Mouse (Mus musculus) embryonic facial prominence, embryonic 12.5 days (tissue): ENCODE results near the gene B230217C12Rik. TPM values are rescaled to one million over a fixed set of nuclear protein-coding genes. Genes with fewer than 3 reads are reported as not detected.

Experiments
- ATAC-seq: fragments of 200-750 bp; cut with Nextera tagmentation; 2 replicates; pipeline ENCODE4 v1.8.0; 2017; ENCODE audit not compliant: insufficient number of reproducible peaks, insufficient read depth, low FRiP score, low TSS enrichment
- H3K27ac ChIP-seq: fragments of 300-500 bp; sonication (generic); 2 replicates; pipeline ENCODE4 v1.5.1; 2016; ENCODE audit warnings: mild to moderate bottlenecking
- H3K27me3 ChIP-seq: fragments of 300-500 bp; sonication (generic); 2 replicates; pipeline ENCODE4 v1.6.1; 2016; ENCODE audit warnings: mild to moderate bottlenecking, moderate library complexity
- H3K36me3 ChIP-seq: fragments of 300-500 bp; sonication (generic); 2 replicates; pipeline ENCODE4 v1.6.1; 2016; ENCODE audit warnings: mild to moderate bottlenecking
- H3K4me1 ChIP-seq: fragments of 300-500 bp; sonication (generic); 2 replicates; pipeline ENCODE4 v1.6.1; 2016
- H3K4me2 ChIP-seq: fragments of 300-500 bp; sonication (generic); replicated peaks from 2 replicates; pipeline ENCODE4 v1.6.1; 2016; ENCODE audit warnings: mild to moderate bottlenecking, moderate library complexity
- H3K4me3 ChIP-seq: fragments of 300-500 bp; sonication (generic); 2 replicates; pipeline ENCODE4 v1.5.1; 2016; ENCODE audit warnings: mild to moderate bottlenecking
- H3K9ac ChIP-seq: fragments of 300-500 bp; sonication (generic); 2 replicates; pipeline ENCODE4 v1.6.1; 2016; ENCODE audit warnings: mild to moderate bottlenecking, moderate library complexity
- H3K9me3 ChIP-seq: fragments of 300-500 bp; sonication (generic); 2 replicates; pipeline ENCODE4 v1.6.1; 2016; ENCODE audit warnings: mild to moderate bottlenecking, moderate library complexity
- WGBS: fragments of 180-500 bp; shearing (Covaris S2); methylation state at CpG from one replicate; pipeline ENCODE4 v1.1.7; 2016; 5-methylcytosine and 5-hydroxymethylcytosine counted together
- polyA plus RNA-seq: library from polyadenylated mRNA; unstranded; fragments of >200 nt; fragmentation: Nextera tagmentation; extraction: Ambion mirVana; gene quantifications from 2 replicates; pipeline ENCODE4 v1.2.1, GENCODE M21; 2016

B230217C12Rik gene
- polyA plus RNA-seq, 1 experiment from 2014 or later = 11.3 TPM

- no peak overlapping the region for H3K27ac ChIP-seq
- H3K4me3 ChIP-seq = no peak overlapping the region
- no peaks in the 10 kb centered on the region for H3K9me3 ChIP-seq
- H3K4me2 ChIP-seq = peak overlapping the region; percentile 72
- no peaks in the 10 kb centered on the region for H3K27me3 ChIP-seq
- no peak overlapping the region for H3K9ac ChIP-seq
- H3K36me3 ChIP-seq = peaks cover 5% of the 10 kb centered on the region; the same call in 1 of the 2 replicates
- WGBS = 36% methylated on average over 1 of the region's 1 CpGs
- no peak for ATAC-seq
- H3K4me1 ChIP-seq = peaks cover 62% of the 10 kb centered on the region
Measured at GRCm38 (mm10) chr11:97802194-97802470, 38.4 kb upstream of the B230217C12Rik start.

GRCm38 (mm10) chr11:97802495-97802894 is 38.1 kb upstream of the B230217C12Rik start:
- WGBS = 46% methylated on average over 6 of the region's 6 CpGs
- Histone ChIP-seq H3K27ac (no peak overlapping the region), H3K9ac (no peak overlapping the region), H3K4me1 (peaks cover 65% of the 10 kb centered on the region), H3K4me3 (no peak overlapping the region), H3K36me3 (peaks cover 7% of the 10 kb centered on the region), H3K4me2 (0 out of 2 replicates have a peak overlapping the region, but pooled peaks have one; percentile 72), H3K27me3 (no peaks in the 10 kb centered on the region), H3K9me3 (no peaks in the 10 kb centered on the region)
- no peak for ATAC-seq

- no peak overlapping the region for H3K4me3 ChIP-seq
- ATAC-seq = no peak
- no peaks in the 10 kb centered on the region for H3K9me3 ChIP-seq
- peak overlapping the region; percentile 89; the same call in 1 of the 2 replicates for H3K27ac ChIP-seq
- H3K4me2 ChIP-seq = peak overlapping the region; percentile 48; the same call in 1 of the 2 replicates
- H3K9ac ChIP-seq = no peak overlapping the region
- H3K27me3 ChIP-seq = no peaks in the 10 kb centered on the region
- H3K36me3 ChIP-seq = peaks cover 12% of the 10 kb centered on the region
- WGBS = 73% methylated on average over 5 of the region's 5 CpGs
- H3K4me1 ChIP-seq = peaks cover 70% of the 10 kb centered on the region
Measured at GRCm38 (mm10) chr11:97803847-97804246, 36.7 kb upstream of the B230217C12Rik start.

GRCm38 (mm10) chr11:97804841-97805661 is 35.5 kb upstream of the B230217C12Rik start:
- Histone ChIP-seq H3K9ac (peak overlapping the region; percentile 32; the same call in 1 of the 2 replicates), H3K4me3 (peak overlapping the region; percentile 17; the same call in 1 of the 2 replicates), H3K4me1 (peaks cover 81% of the 10 kb centered on the region), H3K4me2 (peak overlapping the region; percentile 48), H3K36me3 (peaks cover 22% of the 10 kb centered on the region), H3K27ac (peak overlapping the region; percentile 89), H3K27me3 (no peaks in the 10 kb centered on the region), H3K9me3 (no peaks in the 10 kb centered on the region)
- no peak for ATAC-seq
- WGBS = 7% methylated on average over 9 of the region's 9 CpGs

- ATAC-seq = no peak
- 44% methylated on average over 15 of the region's 15 CpGs for WGBS
- Histone ChIP-seq H3K9me3 (no peaks in the 10 kb centered on the region), H3K4me1 (peaks cover 89% of the 10 kb centered on the region), H3K4me3 (no peak overlapping the region), H3K27ac (peak overlapping the region; percentile 89), H3K27me3 (no peaks in the 10 kb centered on the region), H3K4me2 (peak overlapping the region; percentile 48), H3K9ac (no peak overlapping the region), H3K36me3 (peaks cover 22% of the 10 kb centered on the region)
Measured at GRCm38 (mm10) chr11:97805662-97806612, 34.6 kb upstream of the B230217C12Rik start.

GRCm38 (mm10) chr11:97806613-97806964 is 34.0 kb upstream of the B230217C12Rik start:
- H3K27ac ChIP-seq = peak overlapping the region; percentile 7; the same call in 1 of the 2 replicates
- H3K4me2 ChIP-seq = no peak overlapping the region
- peaks cover 22% of the 10 kb centered on the region for H3K36me3 ChIP-seq
- WGBS = 66% methylated on average over 7 of the region's 7 CpGs
- no peak overlapping the region for H3K9ac ChIP-seq
- H3K27me3 ChIP-seq = no peaks in the 10 kb centered on the region
- no peaks in the 10 kb centered on the region for H3K9me3 ChIP-seq
- H3K4me3 ChIP-seq = no peak overlapping the region
- no peak for ATAC-seq
- H3K4me1 ChIP-seq = peaks cover 88% of the 10 kb centered on the region

GRCm38 (mm10) chr11:97807626-97808025 is 33.0 kb upstream of the B230217C12Rik start:
- Histone ChIP-seq H3K27me3 (no peaks in the 10 kb centered on the region), H3K9ac (no peak overlapping the region), H3K4me2 (peak overlapping the region; percentile 14; the same call in 1 of the 2 replicates), H3K4me1 (peaks cover 88% of the 10 kb centered on the region), H3K27ac (peak overlapping the region; percentile 65), H3K9me3 (no peaks in the 10 kb centered on the region), H3K4me3 (no peak overlapping the region), H3K36me3 (peaks cover 22% of the 10 kb centered on the region)
- no peak for ATAC-seq
- 21% methylated on average over 6 of the region's 6 CpGs for WGBS

- H3K4me2 ChIP-seq = peak overlapping the region; percentile 14; the same call in 1 of the 2 replicates
- peaks cover 92% of the 10 kb centered on the region for H3K4me1 ChIP-seq
- ATAC-seq = no peak
- peak overlapping the region; percentile 65 for H3K27ac ChIP-seq
- peaks cover 23% of the 10 kb centered on the region for H3K36me3 ChIP-seq
- H3K27me3 ChIP-seq = no peaks in the 10 kb centered on the region
- H3K4me3 ChIP-seq = no peak overlapping the region
- no peaks in the 10 kb centered on the region for H3K9me3 ChIP-seq
- WGBS = 37% methylated on average over 2 of the region's 2 CpGs
- no peak overlapping the region for H3K9ac ChIP-seq
Measured at GRCm38 (mm10) chr11:97808093-97808492, 32.5 kb upstream of the B230217C12Rik start.

GRCm38 (mm10) chr11:97808621-97809234 is 31.9 kb upstream of the B230217C12Rik start:
- H3K9ac ChIP-seq = no peak overlapping the region
- peak overlapping the region; percentile 65 for H3K27ac ChIP-seq
- peaks cover 26% of the 10 kb centered on the region for H3K36me3 ChIP-seq
- no peak for ATAC-seq
- H3K27me3 ChIP-seq = no peaks in the 10 kb centered on the region
- H3K4me2 ChIP-seq = 0 out of 2 replicates have a peak overlapping the region, but pooled peaks have one; percentile 14
- WGBS = 26% methylated on average over 5 of the region's 5 CpGs
- no peak overlapping the region for H3K4me3 ChIP-seq
- H3K9me3 ChIP-seq = no peaks in the 10 kb centered on the region
- peaks cover 97% of the 10 kb centered on the region for H3K4me1 ChIP-seq

GRCm38 (mm10) chr11:97809235-97810121 is 31.1 kb upstream of the B230217C12Rik start:
- WGBS = 53% methylated on average over 7 of the region's 7 CpGs
- no peak overlapping the region for H3K4me2 ChIP-seq
- no peaks in the 10 kb centered on the region for H3K27me3 ChIP-seq
- H3K4me3 ChIP-seq = no peak overlapping the region
- peaks cover 34% of the 10 kb centered on the region for H3K36me3 ChIP-seq
- ATAC-seq = no peak
- no peaks in the 10 kb centered on the region for H3K9me3 ChIP-seq
- H3K27ac ChIP-seq = peak overlapping the region; percentile 65
- peaks cover 95% of the 10 kb centered on the region for H3K4me1 ChIP-seq
- H3K9ac ChIP-seq = no peak overlapping the region
